Mouse (Mus musculus) kidney, adult 2 months (tissue): ENCODE measurements at regions not wholly inside any gene's neighbourhood (a gene's known extent, or its start where the extent isn't known, plus 50 kb on each side); places are given as distances from the start of the nearest gene placed in this dataset.

Experiments
- CTCF ChIP-seq: fragments of 200-500 bp; conservative IDR thresholded peaks from 2 replicates; pipeline ENCODE4 v1.5.1; 2011; ENCODE audit warnings: low read depth, mild to moderate bottlenecking, control low read depth, low read length, moderate library complexity, mixed read lengths; ENCODE audit not compliant: insufficient read depth, insufficient read length
- POLR2A ChIP-seq: fragments of 200-500 bp; IDR thresholded peaks from one replicate; pipeline ENCODE4 v1.6.1; 2011; ENCODE audit warnings: low read depth, low read length, control low read depth

- TF ChIP-seq CTCF (no peak), POLR2A (no peak)
These were observed 544.0 kb downstream of the Flrt2 start for GRCm38 (mm10) chr12:96235996-96236525.
